Mouse (Mus musculus) lung, postnatal 0 days (tissue): Measurements from ENCODE around the gene Pp2d1.
"Not testable (repeated sequence)": the region's sequence is repeated elsewhere in the genome, so short reads cannot be mapped to it uniquely, and the experiment has no call there.

Experiments used
- CTCF ChIP-seq: IDR thresholded peaks from 2 replicates; pipeline ENCODE4 v1.5.1; 2016; ENCODE audit warnings: antibody characterized with exemption, mild to moderate bottlenecking
- EP300 ChIP-seq: IDR thresholded peaks from 2 replicates; pipeline ENCODE4 v1.6.1; 2016; ENCODE audit warnings: antibody characterized with exemption, mild to moderate bottlenecking, control low read depth

GRCm38 (mm10) chr17:53539351-53539750 lies at the start of gene Pp2d1:
- TF ChIP-seq CTCF, EP300: not testable (repeated sequence)
